Mouse (Mus musculus): Measurements from ENCODE around the gene Specc1.

- no peak for TF ChIP-seq EP300 (IDR thresholded peaks at IDR 0.05; ENCODE audit: low read depth)
- TF ChIP-seq CTCF (IDR thresholded peaks at IDR 0.05; ENCODE audit: low read depth), result no peak
Measured at GRCm38 (mm10) chr11:62004881-62005240, 48.3 kb downstream of the Specc1 start.
